Mouse (Mus musculus): ENCODE data around the gene Azin2. TPM values are rescaled to one million over a fixed set of nuclear protein-coding genes. Genes with fewer than 3 reads are reported as not detected.

Azin2 gene
- total RNA-seq (2021), result 10 to 100 TPM; 31.1 to 33.6 TPM
- long read RNA-seq, experiment 1, transcript Azin2-201 (11 exons, 2,063 nt), result major isoform, 18 of 39 reads
- long read RNA-seq, experiment 1, partial matches to known transcripts, result 11 of 39 reads
- long read RNA-seq, experiment 1, other reads (novel, unspliced or antisense), result 7 of 39 reads
- long read RNA-seq, experiment 2, transcript Azin2-201 (11 exons, 2,063 nt), result major isoform, 14 of 58 reads
- long read RNA-seq, experiment 2, partial matches to known transcripts, result 11 of 58 reads
- long read RNA-seq, experiment 2, other reads (novel, unspliced or antisense), result 30 of 58 reads

DNA sequence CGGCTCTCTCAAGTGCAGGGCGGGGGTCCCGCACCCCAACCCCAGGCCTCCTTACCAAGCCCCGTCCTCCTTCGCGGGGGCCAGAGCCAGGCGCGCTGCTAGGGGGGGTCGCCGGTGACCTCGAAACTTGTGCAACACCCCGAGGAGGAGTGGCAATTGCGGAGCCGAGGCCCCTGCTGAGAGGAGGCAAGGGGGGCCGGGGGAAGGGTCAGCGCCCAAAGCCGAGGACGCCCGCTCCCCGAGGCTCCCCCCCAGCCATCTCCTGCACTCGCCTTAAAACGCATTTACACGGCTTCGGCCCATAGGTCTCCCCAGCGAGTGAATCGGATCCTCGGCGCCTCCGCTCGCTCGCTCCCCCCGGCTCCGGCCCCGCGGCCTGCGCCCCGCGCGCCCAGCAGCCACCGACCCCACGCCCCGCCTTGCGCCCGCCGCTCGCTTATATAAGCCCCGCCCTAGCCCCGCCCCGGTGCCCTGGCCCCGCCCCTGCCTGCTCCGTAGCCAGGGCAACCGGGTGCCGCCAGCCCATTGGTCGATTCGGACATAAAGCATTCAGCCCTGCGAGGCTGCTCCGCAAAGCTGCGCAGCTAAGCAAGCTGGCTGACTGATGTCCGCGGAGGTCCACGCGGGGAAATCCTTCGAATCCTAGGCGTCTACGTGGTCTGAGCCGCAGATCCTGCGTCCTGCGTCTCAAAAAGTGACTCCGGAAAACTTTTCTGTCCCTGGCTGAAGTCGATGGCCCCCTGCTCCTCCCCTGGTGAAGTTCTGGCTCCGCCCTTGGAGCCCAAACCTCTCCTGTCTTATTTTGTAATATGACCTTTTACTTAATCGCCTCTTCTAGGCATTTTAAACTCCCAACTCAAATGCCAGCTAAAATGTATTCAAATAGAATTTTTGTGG lies at the start of gene Azin2:
Gene Azin2, minus strand, starts transcription at position 414 of the 897 bp plus-strand sequence.
- DNase-seq (ENCODE audit: low spot score in 2 of 2), result peak; percentile 89 to 93

DNA sequence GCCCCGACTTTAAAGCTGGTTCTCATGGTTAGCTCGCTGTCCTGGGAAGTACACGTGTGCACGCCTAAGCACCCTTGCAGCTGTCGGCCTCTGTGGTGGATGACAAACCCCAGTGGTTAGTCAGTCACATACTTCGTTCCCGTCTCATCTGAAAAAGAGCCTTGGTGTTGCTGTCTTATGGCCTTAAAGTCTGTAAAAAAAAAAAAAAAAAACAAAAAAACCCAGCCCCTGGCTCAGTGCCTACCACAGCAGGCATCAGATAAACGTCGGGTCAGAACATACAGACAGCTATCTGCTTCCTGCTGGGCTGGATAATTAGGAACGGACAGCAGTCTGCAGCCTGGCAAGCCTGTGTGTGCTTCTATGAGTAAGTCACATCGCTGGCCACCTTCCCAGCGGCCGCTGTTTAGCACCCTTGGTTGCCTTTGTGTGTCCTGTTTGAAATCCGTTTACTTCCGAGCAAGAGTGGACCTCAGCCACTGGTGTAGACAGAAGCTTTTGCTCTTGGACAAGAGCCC lies 49.4 kb upstream of the Azin2 start:
- DNase-seq (ENCODE audit: low spot score in 2 of 2), result no peak

DNA sequence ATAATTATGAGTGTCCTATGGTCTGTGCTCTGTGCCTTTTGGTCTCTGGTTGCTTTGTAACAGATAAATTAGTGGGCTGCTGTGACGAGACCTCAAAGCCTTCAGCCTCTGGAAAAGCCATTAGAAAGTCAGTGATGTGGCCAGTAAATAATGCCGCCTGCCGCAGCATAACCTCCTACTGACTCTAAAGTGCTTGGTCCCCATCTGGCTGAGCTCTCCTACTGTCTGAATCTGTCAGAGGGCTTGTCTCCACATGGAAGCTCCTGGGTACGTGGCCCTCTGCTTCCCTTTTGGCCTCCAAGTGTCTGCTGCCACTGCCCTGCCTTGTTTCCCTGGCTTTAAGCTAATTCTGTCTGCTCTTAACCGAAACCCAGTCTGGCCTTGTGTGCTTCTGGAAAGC lies 47.3 kb upstream of the Azin2 start:
- DNase-seq (ENCODE audit: low spot score in 2 of 2), result no peak

DNA sequence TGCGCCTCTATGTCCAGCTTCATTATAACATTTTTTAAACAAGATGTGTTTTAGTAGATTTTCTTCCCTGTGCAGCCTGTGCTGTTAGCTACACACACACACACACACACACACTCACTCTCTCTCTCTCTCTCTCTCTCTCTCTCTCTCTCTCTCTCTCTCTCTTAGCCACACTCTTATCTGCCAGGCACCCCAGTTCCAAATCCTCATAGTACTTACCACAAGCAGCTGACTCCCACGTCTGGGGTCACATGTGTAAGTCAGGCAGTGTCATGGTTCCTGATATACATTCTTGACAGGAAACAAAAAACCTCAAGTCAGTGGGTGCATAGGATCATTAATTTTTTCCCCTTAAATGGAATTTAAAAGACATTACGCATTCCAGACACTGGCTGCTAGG lies 46.4 kb upstream of the Azin2 start:
- no peak for DNase-seq (ENCODE audit: low spot score in 2 of 2)

DNA sequence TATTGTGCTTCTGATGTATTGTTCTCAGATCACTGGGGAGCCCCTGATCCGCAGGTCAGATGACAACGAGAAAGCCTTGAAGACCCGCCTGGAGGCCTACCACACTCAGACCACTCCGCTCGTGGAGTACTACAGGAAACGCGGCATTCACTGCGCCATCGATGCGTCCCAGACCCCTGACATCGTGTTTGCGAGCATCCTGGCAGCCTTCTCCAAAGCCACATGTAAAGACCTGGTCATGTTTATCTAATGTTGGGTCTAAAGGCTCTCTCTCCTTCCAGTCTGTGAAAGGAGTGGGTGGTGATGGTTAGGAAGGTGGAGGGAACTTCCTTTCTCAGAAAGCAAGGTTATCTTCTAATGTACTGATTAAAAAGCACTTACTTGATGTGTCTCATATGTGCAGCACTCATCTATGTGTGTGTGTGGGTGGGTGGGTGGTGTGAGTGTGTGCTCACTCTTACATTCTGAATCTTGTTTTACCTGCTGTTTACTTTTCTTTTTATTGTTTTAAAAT lies 45.8 kb upstream of the Azin2 start:
- DNase-seq (ENCODE audit: low spot score in 2 of 2), result no peak

DNA sequence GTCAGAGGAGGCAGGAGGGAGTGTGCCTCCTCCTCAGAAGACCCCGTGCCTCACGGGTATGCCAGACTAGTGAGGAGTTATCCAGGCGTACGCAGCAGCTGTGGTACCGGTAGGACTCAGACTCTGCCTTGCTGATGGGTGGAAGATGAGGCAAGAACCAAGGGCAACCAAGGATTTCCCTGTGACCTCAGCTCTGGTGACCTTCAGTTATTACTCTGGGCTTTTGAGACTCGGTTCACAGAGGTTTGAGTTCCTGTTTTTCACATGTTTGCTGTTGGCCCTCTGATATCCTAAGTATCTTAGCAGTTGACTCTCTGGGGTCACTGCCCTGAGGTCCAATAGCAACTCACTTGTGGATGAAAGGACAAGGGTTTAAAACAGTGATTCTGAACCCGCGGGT lies 41.5 kb upstream of the Azin2 start:
- DNase-seq (ENCODE audit: low spot score in 2 of 2), result no peak

DNA sequence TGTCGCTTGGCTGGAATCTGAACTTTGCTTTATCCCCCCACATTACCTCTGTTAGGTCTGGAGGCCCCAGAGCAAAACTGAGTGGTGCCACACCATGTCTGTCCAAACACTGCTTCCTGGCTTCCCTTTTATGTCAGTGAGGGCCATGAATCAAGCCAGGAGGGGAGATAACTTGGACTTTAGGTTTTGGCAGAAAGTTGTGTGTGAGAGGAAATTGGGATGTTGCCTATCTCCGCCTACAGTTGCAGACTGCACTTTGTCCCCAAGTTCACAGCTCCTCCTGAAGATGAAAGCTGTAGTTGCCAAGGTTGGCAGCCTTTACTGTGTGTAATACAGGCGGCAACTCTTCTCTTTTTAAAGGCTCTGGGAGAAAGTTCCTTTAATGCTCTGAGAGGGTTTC lies 38.5 kb upstream of the Azin2 start:
- no peak for DNase-seq (ENCODE audit: low spot score in 2 of 2)

DNA sequence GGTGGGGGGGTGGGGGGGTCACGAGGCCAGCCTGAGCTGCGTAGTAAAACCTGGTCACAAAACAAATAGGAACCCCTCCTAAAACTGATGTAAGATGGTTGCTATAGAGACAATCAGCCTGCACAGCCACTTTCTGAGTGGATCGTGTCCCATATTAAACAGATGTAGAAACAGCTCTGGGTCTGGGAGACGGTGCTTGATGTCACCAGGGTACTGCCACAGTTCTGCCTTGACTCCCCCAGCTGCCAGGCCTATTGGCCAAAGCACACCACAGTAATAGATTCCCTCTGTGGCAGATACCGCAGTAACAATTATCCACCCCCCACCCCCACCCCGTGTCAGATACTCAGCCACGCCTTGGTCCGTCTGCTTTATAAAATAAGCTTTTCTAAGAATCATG lies 36.2 kb upstream of the Azin2 start:
- DNase-seq (ENCODE audit: low spot score in 2 of 2), result no peak

DNA sequence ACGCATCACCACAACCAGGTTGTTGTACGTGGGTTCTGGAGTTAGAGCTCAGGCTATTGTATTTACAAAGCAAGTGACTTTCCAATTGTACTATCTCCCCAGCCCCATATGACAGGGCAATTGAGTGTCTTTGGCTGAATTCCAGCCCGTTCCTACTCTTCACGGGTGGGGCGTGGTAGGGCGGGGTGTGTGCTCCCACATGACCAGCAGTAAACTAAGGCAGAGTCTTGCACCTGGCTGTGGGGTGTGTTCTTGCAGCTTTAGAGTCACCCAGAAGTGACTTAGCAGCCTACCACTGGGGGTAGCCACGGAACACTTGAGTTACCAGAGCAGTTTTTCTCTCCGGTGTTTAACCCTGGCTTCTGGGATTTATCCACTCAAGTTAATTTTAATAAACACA lies 35.0 kb upstream of the Azin2 start:
- no peak for DNase-seq (ENCODE audit: low spot score in 2 of 2)

DNA sequence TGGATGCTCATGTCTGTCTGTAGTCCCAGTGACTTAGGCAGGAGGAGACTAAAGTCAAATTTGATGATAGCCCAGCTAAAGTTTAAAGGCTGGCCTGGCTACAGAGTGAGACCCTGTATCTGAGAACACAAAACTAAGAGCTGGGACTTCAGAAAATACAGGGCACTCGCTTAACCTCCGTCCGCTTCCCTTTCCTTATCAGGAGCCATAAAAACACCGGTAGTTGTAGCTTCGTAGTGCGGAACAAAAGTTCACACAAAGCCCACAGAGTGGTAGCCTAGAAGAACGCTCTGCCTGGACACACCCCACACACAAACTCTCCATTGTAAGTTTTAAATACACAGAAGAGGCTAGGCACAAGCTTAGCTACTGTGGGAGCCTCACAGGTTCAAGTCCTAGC lies 33.0 kb upstream of the Azin2 start:
- DNase-seq (ENCODE audit: low spot score in 2 of 2), result no peak

DNA sequence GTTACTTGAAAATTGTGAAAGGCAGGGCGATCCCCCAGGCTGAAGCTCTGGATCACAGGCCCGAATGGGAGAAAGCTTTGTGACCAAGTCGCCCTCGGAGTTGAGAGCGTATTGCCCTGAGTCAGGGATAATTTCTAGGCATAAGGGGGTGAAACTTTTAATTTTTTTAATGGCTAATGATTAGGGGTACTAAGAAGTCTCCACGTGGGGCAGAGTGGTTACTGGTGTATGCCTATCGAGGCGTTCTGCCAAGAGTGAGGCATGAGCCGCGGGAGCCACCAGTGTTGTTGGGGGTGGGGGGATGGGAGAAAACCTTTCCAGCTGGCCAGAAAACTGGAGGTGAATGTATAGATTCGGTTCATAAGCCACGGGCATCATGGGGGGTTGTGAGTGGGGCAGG lies 31.4 kb upstream of the Azin2 start:
- no peak for DNase-seq (ENCODE audit: low spot score in 2 of 2)

DNA sequence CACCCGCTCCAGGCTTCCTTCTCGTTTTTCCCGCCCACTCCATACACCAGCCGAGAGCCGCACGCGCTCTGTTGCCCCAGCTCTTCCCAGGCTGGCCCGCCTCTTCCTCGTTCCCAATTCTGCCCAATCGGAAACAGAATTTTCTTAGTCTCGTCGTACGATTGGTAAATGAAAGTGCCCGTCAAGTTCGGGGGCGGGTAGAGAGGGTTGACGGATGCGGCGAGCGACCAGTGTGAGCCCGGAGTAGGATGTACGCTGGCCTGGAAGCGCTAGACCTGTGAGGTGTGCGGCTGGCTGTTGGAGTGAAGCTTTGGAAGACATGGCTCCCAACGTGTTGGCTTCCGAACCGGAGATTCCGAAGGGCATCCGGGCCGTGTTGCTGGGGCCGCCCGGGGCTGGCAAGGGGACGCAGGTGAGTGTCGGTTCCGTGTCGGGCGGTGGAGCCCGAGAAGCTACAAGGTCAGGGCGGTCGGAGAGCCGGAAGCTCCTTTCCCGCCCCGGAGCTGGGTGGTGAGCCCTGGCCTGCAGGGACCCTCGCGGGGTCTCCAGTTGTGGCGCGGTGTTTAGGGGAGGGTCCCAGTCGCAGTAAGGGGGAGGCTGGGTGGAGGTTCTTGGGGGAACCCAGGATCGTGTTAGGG lies 30.9 kb upstream of the Azin2 start:
- DNase-seq (ENCODE audit: low spot score in 2 of 2), result peak; percentile 98 to 99

DNA sequence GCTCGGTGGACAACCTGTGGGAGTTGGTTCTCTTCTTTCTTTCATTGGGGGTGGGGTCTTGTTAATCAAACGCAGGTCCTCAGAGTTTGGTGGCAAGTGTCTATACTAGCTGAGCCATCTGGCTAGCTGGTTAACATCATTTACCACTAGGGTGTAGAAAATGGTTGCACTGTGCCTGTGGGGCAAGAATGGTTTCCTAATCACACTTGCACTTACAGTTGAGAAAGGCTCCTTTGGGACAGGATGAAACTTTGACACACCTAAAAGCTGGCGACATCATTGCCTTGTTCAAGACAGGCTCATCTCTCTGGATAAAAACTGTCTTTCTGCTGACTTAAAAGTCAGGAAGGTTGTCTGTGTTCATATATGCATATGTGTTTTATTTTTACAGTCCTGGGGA lies 29.9 kb upstream of the Azin2 start:
- DNase-seq (ENCODE audit: low spot score in 2 of 2), result no peak

DNA sequence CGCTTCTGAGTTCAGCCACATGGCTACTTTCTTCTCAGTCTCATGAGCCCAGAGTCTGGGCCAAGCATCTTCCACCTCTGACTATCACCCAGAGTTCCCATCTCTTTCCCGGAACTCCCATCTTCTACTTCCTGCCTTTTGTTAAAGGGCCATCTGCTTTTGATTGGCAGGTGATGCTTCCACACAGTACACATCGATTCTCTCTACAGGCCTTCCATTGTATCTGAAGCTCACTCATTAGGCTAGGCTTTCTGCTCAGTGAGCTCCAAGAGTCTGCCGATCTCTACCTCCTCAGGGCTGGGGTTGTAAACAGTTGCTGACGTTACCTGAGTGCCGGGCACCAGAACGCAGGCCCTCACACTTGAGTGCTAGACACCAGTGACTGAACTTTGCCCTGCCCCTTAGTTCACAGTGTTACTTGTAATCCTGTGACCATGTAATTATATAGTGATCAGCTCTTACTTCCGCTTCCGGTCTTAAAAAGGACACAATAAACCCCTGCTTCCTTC lies 29.3 kb upstream of the Azin2 start, which contains the start of gene Ak2:
Gene Ak2, plus strand, starts transcription at position 459 of the 509 bp plus-strand sequence.
- DNase-seq (ENCODE audit: low spot score in 2 of 2), result no peak

DNA sequence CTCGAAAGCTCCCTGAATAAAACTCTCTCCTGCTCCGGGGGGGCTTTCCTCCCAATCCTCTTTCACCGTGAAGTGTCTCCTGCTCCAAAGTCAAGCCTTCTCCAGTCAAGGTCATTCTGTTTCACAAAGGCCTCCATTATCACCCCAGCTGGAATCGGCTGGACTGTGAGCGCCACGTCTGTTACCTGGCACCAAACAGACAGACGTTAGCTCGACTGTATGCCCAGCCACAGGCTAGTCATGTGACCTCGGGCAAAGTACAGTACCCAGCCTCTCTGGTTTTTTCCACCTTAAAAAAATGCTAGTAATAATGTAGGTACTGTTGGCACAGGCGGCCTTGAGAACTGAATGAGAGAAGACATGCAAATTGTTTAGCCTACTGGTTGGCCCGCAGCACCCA lies 27.4 kb upstream of the Azin2 start:
- DNase-seq (ENCODE audit: low spot score in 2 of 2), result no peak

DNA sequence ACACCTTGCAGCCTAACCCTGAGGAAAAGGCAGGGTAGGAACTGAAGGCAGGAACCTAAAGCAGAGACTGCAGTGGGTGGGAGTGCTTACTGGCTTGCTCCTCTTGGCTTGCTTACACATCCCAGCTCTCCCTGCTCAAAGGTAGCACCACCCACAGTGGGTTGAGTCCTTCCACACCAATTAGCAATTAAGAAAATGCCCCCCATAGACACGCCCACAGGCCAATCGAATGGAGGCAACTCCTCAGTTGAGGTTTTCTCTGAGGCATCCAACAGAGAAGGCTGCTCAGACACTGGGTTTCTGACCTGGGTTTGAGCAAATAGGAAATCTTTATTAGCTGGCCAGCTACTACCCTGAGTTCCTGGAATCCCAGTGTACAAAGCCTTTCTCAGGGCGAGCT lies 26.7 kb upstream of the Azin2 start:
- no peak for DNase-seq (ENCODE audit: low spot score in 2 of 2)

DNA sequence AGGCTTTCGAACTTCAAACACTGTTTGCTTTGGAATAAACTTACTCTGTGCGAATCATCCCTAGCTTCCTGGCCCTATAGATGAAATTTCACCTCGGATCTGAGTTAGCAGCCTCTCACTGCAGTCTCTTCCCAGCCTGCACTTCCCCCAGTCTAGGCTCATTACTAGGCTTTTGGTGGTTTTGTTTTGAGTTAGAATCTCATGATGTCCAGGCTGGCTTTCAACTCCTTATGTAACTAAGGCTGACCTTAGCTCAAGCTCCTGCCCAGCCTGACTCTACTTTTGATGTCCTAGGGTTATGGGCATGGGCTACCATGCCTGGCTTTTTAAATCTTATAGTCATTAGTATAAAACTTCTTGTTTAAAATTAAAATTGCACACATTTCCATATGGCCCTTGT lies 22.4 kb upstream of the Azin2 start:
- no peak for DNase-seq (ENCODE audit: low spot score in 2 of 2)

DNA sequence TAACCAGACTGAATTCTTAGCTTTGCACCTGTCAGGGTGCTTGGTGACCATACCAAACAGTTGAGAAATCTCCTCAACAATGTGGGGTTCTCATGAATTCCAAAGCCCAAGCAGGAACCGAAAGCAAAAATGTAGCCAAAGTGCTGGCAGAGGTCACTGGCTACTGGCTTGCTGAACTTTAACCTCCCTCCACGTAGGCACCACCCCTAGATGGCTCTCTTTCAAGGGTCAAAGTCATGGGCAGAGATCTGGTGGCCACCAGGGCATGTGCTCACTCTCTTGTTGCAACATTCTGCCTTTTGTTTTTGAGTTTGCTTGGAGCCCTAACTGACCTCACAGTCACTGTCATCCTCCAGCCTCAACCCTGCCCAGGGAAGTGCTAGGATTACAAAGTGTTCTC lies 21.4 kb upstream of the Azin2 start:
- DNase-seq (ENCODE audit: low spot score in 2 of 2), result no peak

DNA sequence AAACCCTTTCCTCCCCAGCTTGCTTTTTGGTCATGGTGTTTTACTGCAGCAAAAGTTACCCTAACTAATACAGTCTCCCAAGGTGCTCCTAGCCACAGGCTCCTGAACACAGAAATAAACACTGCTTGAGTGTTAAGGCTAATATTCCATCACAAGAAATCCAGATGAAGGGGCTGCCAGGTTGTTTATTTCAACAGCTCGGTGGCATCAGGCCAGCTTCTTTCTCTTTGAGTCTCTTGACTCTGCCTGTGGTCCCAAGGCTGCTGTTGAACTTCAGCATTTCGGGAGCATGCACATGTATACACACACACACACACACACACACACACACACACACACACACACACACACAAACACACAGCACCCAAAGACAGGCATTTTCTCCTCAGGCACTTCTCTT lies 20.9 kb upstream of the Azin2 start:
- DNase-seq (ENCODE audit: low spot score in 2 of 2), result no peak

DNA sequence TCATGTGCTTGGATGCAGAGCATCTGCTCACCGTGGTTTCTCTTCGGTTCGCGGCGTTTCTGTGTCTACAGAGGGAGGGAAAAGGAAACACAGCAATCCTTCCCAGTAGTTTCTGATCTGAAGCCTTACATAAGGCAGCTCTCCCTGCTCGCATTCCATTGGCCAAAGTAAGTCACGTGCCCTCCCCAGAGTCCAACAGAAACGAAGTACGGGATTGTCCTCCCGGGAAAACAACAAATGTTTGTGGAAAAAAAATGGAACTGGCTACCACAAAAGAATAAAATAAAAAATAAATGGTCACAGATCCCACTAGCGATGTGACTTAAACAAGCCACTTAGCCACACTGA lies 19.6 kb upstream of the Azin2 start:
- DNase-seq (ENCODE audit: low spot score in 2 of 2), result no peak
